Mouse (Mus musculus) forebrain, postnatal 0 days (tissue): ENCODE data around the gene Chka. TPM values are rescaled to one million over a fixed set of nuclear protein-coding genes. Genes with fewer than 3 reads are reported as not detected.

Experiments used
- ATAC-seq: fragments of 200-750 bp; cut with Nextera tagmentation; 2 replicates; pipeline ENCODE4 v1.8.0; 2017; ENCODE audit warnings: mild to moderate bottlenecking, moderate library complexity
- DNase-seq: peaks from one replicate; pipeline ENCODE4 v3.0.0-alpha.2; 2015
- H3K27ac ChIP-seq: fragments of 300-500 bp; sonication (generic); 2 replicates; pipeline ENCODE4 v1.5.1; 2014; ENCODE audit warnings: low read depth, mild to moderate bottlenecking, antibody characterized with exemption, low read length, moderate library complexity, mixed read lengths
- H3K27me3 ChIP-seq: fragments of 300-500 bp; sonication (generic); 2 replicates; pipeline ENCODE4 v1.6.1; 2014; ENCODE audit warnings: mild to moderate bottlenecking, low read length, mixed read lengths; ENCODE audit not compliant: insufficient read depth
- H3K36me3 ChIP-seq: fragments of 300-500 bp; sonication (generic); 2 replicates; pipeline ENCODE4 v1.6.1; 2014; ENCODE audit warnings: mild to moderate bottlenecking, moderate library complexity; ENCODE audit not compliant: insufficient read depth
- H3K4me1 ChIP-seq: fragments of 300-500 bp; sonication (generic); 2 replicates; pipeline ENCODE4 v1.6.1; 2014; ENCODE audit warnings: antibody characterized with exemption; ENCODE audit not compliant: insufficient read depth
- H3K4me2 ChIP-seq: fragments of 300-500 bp; sonication (generic); 2 replicates; pipeline ENCODE4 v1.6.1; 2014; ENCODE audit warnings: low read depth, mild to moderate bottlenecking, moderate library complexity
- H3K4me3 ChIP-seq: fragments of 300-500 bp; sonication (generic); 2 replicates; pipeline ENCODE4 v1.5.1; 2014; ENCODE audit warnings: low read depth, low read length, mixed read lengths
- H3K9ac ChIP-seq: fragments of 300-500 bp; sonication (generic); 2 replicates; pipeline ENCODE4 v1.6.1; 2014; ENCODE audit warnings: mild to moderate bottlenecking
- H3K9me3 ChIP-seq: fragments of 300-500 bp; sonication (generic); 2 replicates; pipeline ENCODE4 v1.6.1; 2016; ENCODE audit warnings: low read length
- CTCF ChIP-seq: sonication (generic); IDR thresholded peaks from 2 replicates; pipeline ENCODE4 v1.5.1; 2016; ENCODE audit warnings: antibody characterized with exemption, control low read depth, low read depth
- WGBS: fragments of 180-500 bp; shearing (Covaris S2); extraction: QIAGEN DNeasy Blood & Tissue Kit; methylation state at CpG from one replicate; pipeline ENCODE4 v1.1.7; 2014; 5-methylcytosine and 5-hydroxymethylcytosine counted together
- polyA plus RNA-seq: library from polyadenylated mRNA; unstranded; fragments of >200 nt; fragmentation: Nextera tagmentation; extraction: Ambion mirVana; gene quantifications from 2 replicates; pipeline ENCODE4 v1.2.1, GENCODE M21; 2015
- total RNA-seq: library from RNA; depleted of rRNA; stranded (reverse); fragments of >200 nt; gene quantifications from 2 replicates; pipeline ENCODE4 v1.2.3, GENCODE M21; 2014

Gene Chka
- total and polyA plus RNA-seq, 2 experiments from 2014 or later: 53.9 to 69.4 TPM

GRCm38 (mm10) chr19:3825044-3825443, 26.5 kb upstream of the Chka start:
- H3K4me1 ChIP-seq: no peaks in the 10 kb centered on the region
- H3K27me3 ChIP-seq: no peaks in the 10 kb centered on the region
- no peak overlapping the region for H3K27ac ChIP-seq
- H3K4me3 ChIP-seq: no peak overlapping the region
- H3K36me3 ChIP-seq: no peaks in the 10 kb centered on the region
- no peak overlapping the region for H3K4me2 ChIP-seq
- H3K9ac ChIP-seq: no peak overlapping the region
- ATAC-seq (no peak), DNase-seq (no peak)
- H3K9me3 ChIP-seq: no peaks in the 10 kb centered on the region
- no peak for TF ChIP-seq CTCF

- no peak overlapping the region for H3K27ac ChIP-seq
- H3K9me3 ChIP-seq: no peaks in the 10 kb centered on the region
- H3K4me1 ChIP-seq: no peaks in the 10 kb centered on the region
- DNase-seq (no peak), ATAC-seq (no peak)
- TF ChIP-seq CTCF: no peak
- WGBS: 84% methylated on average over 3 of the region's 3 CpGs
- H3K9ac ChIP-seq: no peak overlapping the region
- no peaks in the 10 kb centered on the region for H3K36me3 ChIP-seq
- H3K4me3 ChIP-seq: no peak overlapping the region
- no peaks in the 10 kb centered on the region for H3K27me3 ChIP-seq
- H3K4me2 ChIP-seq: no peak overlapping the region
Measured at GRCm38 (mm10) chr19:3829863-3830262, 21.7 kb upstream of the Chka start.

DNA sequence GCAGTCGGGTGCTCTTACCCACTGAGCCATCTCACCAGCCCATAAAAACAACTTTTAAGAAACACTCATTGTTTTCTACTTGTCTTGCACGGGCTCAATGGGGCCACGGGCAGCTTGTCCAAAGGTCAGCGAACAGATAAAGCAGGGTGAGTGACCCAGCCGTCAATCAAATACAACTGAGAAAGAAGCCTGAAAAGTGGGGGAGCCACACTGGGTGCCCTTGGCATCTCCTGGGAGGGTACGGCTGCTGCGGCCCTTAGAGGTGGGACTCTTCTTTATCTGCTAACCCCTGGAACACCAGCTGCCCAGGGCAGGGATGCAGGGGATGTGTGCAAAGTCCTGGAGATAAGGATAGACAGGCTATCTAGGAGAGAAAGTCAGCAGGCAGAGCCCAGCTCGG, 19.9 kb upstream of the Chka start:
- Histone ChIP-seq H3K27me3 (no peaks in the 10 kb centered on the region), H3K9me3 (no peaks in the 10 kb centered on the region), H3K27ac (no peak overlapping the region), H3K36me3 (no peaks in the 10 kb centered on the region), H3K4me1 (no peaks in the 10 kb centered on the region), H3K4me2 (no peak overlapping the region), H3K4me3 (no peak overlapping the region), H3K9ac (no peak overlapping the region)
- no peak for ATAC-seq
- no peak for DNase-seq
- WGBS: 69% methylated on average over 8 of the region's 8 CpGs
- no peak for TF ChIP-seq CTCF

- WGBS: 65% methylated on average over 4 of the region's 4 CpGs
- ATAC-seq: no peak
Measured at GRCm38 (mm10) chr19:3832851-3833353, 18.7 kb upstream of the Chka start.

DNA sequence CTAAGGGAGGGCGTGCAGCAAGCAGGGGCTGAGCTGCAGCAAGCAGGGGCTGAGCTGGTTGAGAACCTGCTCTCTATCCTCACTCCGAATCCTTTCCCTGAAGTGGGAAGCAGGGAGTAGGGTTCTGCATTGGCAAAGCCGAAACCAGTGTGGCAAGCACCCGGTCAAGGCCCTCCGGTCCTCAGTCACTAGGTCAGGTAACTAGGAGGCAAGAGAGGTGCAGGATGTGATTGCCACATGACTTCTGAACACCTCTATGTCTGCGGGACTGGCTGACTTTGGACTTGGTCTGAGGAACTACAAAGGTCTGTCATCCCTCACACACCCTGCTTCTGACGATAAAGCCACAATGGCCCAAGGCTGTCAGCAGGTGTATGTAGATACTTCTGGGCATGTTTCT, 17.3 kb upstream of the Chka start:
- no peak overlapping the region for H3K4me2 ChIP-seq
- 91% methylated on average over 7 of the region's 7 CpGs for WGBS
- TF ChIP-seq CTCF: no peak

More at GRCm38 (mm10) chr19:3832851-3833353, 18.7 kb upstream of the Chka start:
- Histone ChIP-seq H3K9ac (no peak overlapping the region), H3K4me1 (no peaks in the 10 kb centered on the region), H3K27me3 (no peaks in the 10 kb centered on the region), H3K4me2 (no peak overlapping the region), H3K4me3 (no peak overlapping the region), H3K27ac (no peak overlapping the region), H3K36me3 (no peaks in the 10 kb centered on the region), H3K9me3 (no peaks in the 10 kb centered on the region)
- TF ChIP-seq CTCF: no peak
- no peak for DNase-seq

GRCm38 (mm10) chr19:3836791-3837190, 14.8 kb upstream of the Chka start:
- Histone ChIP-seq H3K27me3 (no peaks in the 10 kb centered on the region), H3K4me2 (no peak overlapping the region), H3K9me3 (no peaks in the 10 kb centered on the region), H3K4me1 (no peaks in the 10 kb centered on the region), H3K27ac (no peak overlapping the region), H3K4me3 (no peak overlapping the region), H3K9ac (no peak overlapping the region), H3K36me3 (no peaks in the 10 kb centered on the region)
- 87% methylated on average over 9 of the region's 9 CpGs for WGBS
- ATAC-seq: no peak
- DNase-seq: no peak
- TF ChIP-seq CTCF: no peak

More for the DNA sequence above, 17.3 kb upstream of the Chka start:
- no peaks in the 10 kb centered on the region for H3K36me3 ChIP-seq
- H3K4me1 ChIP-seq: no peaks in the 10 kb centered on the region
- no peak overlapping the region for H3K9ac ChIP-seq
- no peaks in the 10 kb centered on the region for H3K27me3 ChIP-seq
- no peak overlapping the region for H3K4me3 ChIP-seq
- no peaks in the 10 kb centered on the region for H3K9me3 ChIP-seq
- ATAC-seq (no peak), DNase-seq (no peak)
- H3K27ac ChIP-seq: no peak overlapping the region

DNA sequence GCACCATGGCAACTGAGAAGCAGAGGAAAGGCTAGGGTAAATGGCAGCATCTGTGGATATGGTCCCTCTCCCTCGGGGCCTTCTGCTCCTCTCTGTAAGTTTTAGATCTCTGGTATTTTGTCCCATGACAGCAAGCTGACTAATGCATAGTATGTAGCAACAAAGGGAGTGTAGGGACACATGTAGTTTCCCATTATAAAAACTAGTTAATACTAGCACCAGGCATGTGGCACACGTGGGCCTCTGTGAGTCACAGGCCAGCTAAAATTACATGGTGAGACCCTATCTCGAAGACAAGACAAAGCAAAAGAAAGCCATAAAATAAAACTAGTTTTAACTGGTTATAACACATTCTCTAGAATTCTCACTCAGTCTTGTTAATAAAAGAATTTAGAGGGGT, 12.6 kb upstream of the Chka start:
- 75% methylated on average over 3 of the region's 3 CpGs for WGBS
- Histone ChIP-seq H3K9me3 (no peaks in the 10 kb centered on the region), H3K4me1 (no peaks in the 10 kb centered on the region), H3K27ac (no peak overlapping the region), H3K9ac (no peak overlapping the region), H3K36me3 (no peaks in the 10 kb centered on the region), H3K4me2 (no peak overlapping the region), H3K4me3 (no peak overlapping the region), H3K27me3 (no peaks in the 10 kb centered on the region)
- no peak for TF ChIP-seq CTCF
- ATAC-seq (no peak), DNase-seq (no peak)

DNA sequence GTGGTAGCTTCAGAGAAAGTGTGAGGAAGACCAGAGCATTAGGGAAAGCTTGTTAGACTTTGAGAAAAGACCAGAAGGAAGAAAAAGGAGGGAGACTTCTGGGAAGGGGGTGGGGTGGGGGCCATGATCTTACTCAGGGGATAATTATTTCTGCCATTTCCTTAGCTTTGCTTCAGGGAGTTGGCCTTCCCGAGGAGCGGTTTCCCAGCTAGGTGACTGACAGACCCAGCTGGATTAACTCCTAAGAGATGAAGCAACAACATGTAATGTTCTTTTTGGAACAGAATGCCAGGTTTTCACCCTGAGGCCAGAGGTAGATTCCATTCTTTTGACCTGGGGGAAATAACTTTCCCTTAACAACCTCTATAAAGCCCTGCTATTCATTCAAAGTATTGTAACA, 11.9 kb upstream of the Chka start:
- no peaks in the 10 kb centered on the region for H3K4me1 ChIP-seq
- no peaks in the 10 kb centered on the region for H3K9me3 ChIP-seq
- no peak overlapping the region for H3K27ac ChIP-seq
- no peaks in the 10 kb centered on the region for H3K36me3 ChIP-seq
- H3K4me2 ChIP-seq: no peak overlapping the region
- DNase-seq: no peak
- no peaks in the 10 kb centered on the region for H3K27me3 ChIP-seq
- no peak for ATAC-seq
- WGBS: 67% methylated on average over 2 of the region's 2 CpGs
- no peak for TF ChIP-seq CTCF
- H3K9ac ChIP-seq: no peak overlapping the region
- H3K4me3 ChIP-seq: no peak overlapping the region
